9 mouse cellular contexts compared by ENCODE assay signal in genomic region chr13:80940421-80940820, GRCm38 (mm10). TPM values are rescaled to one million over a fixed set of nuclear protein-coding genes. Genes with fewer than 3 reads are reported as not detected.
A peak's percentile ranks its signal among the peaks of the same experiment; 100 is the strongest.
DNase-seq lines count a peak whose midpoint lies in the region; ATAC-seq and TF ChIP-seq lines count a peak whose summit lies in the region.
"Had no signal": no experiment of that assay in that cellular context is flagged by ENCODE, and none has a peak within 500 bp of the region (broad histone marks: within the 10 kb centered on the region; RNA-seq: fewer than 3 reads in every experiment).

No protein-coding gene starts in this region.

- no peak for TF ChIP-seq POLR2A in testis, adult 2 months (IDR thresholded peaks at IDR 0.05; ENCODE audit: control insufficient read depth, low read depth, low read length)

- no peaks in the 10 kb centered on the region for H3K36me3 ChIP-seq in testis, adult 2 months (ENCODE audit: control insufficient read depth, insufficient read depth, low read length)
- no peaks in the 10 kb centered on the region for H3K36me3 ChIP-seq in intestine, embryonic 14.5 days (ENCODE audit: control insufficient read depth, insufficient read depth, low read length)
- H3K36me3 ChIP-seq in stomach, embryonic 16.5 days (ENCODE audit: control insufficient read depth, insufficient read depth, low read length), result no peaks in the 10 kb centered on the region
- H3K36me3 ChIP-seq: limb, embryonic 12.5 days; neural tube, embryonic 13.5 days had no signal

- H3K4me2 ChIP-seq in intestine, embryonic 14.5 days (ENCODE audit: low read length), result no peak overlapping the region
- no peak overlapping the region for H3K4me2 ChIP-seq in stomach, embryonic 16.5 days (ENCODE audit: low read depth, low read length)
- H3K4me2 ChIP-seq: limb, embryonic 12.5 days; neural tube, embryonic 13.5 days had no signal

- H3K4me1 ChIP-seq in testis, adult 2 months (ENCODE audit: control insufficient read depth, insufficient read depth, low read length), result no peaks in the 10 kb centered on the region; the same call in 1 of the 2 replicates
- H3K4me1 ChIP-seq in intestine, embryonic 14.5 days (replicated peaks; ENCODE audit: control insufficient read depth, insufficient read depth, low read length), result peaks cover 5% of the 10 kb centered on the region
- H3K4me1 ChIP-seq in stomach, embryonic 16.5 days (ENCODE audit: control insufficient read depth, insufficient read depth, low read length), result peaks cover 14% of the 10 kb centered on the region
- H3K4me1 ChIP-seq: limb, embryonic 12.5 days; neural tube, embryonic 13.5 days had no signal

- peak; percentile 32; the same call in 1 of the 2 replicates for ATAC-seq in intestine, embryonic 14.5 days (replicated peaks; ENCODE audit: low FRiP score, low TSS enrichment, low read depth)
- no peak for ATAC-seq in stomach, embryonic 16.5 days (ENCODE audit: insufficient read depth, low FRiP score)

- DNase-seq in testis, postnatal 10 days (ENCODE audit: low spot score), result no peak
- peak; percentile 41 for DNase-seq in fibroblast of lung, adult 2 months (ENCODE audit: low read depth)
- no peak for DNase-seq in intestine, embryonic 14.5 days (ENCODE audit: low spot score)
- no peak for DNase-seq in c-Kit-positive CD71-positive TER-119-positive erythroid progenitor cells, embryonic 14.5 days (ENCODE audit: low spot score)
- DNase-seq in retina, embryonic 14.5 days (ENCODE audit: low spot score), result no peak

- TF ChIP-seq CTCF in testis, adult 2 months (IDR thresholded peaks at IDR 0.05; ENCODE audit: control insufficient read depth, insufficient read depth, insufficient replicate concordance, low read depth, low read length), result no peak

- no peaks in the 10 kb centered on the region for H3K27me3 ChIP-seq in testis, adult 2 months (ENCODE audit: control insufficient read depth, insufficient read depth, low read length)
- no peaks in the 10 kb centered on the region for H3K27me3 ChIP-seq in intestine, embryonic 14.5 days (replicated peaks; ENCODE audit: control insufficient read depth, insufficient read depth, low read length)
- H3K27me3 ChIP-seq in stomach, embryonic 16.5 days (ENCODE audit: control insufficient read depth, insufficient read depth, low read length), result no peaks in the 10 kb centered on the region
- H3K27me3 ChIP-seq: limb, embryonic 12.5 days; neural tube, embryonic 13.5 days had no signal

- WGBS in intestine, embryonic 14.5 days, result 39% methylated on average over 5 of the region's 5 CpGs
- 62% methylated on average over 5 of the region's 5 CpGs for WGBS in stomach, embryonic 16.5 days

- no peak overlapping the region for H3K9ac ChIP-seq in intestine, embryonic 14.5 days (ENCODE audit: low read length)
- no peak overlapping the region for H3K9ac ChIP-seq in stomach, embryonic 16.5 days (ENCODE audit: low read length)
- H3K9ac ChIP-seq: limb, embryonic 12.5 days; neural tube, embryonic 13.5 days had no signal

- H3K9me3 ChIP-seq in intestine, embryonic 14.5 days (ENCODE audit: control insufficient read depth, low read length), result no peaks in the 10 kb centered on the region
- H3K9me3 ChIP-seq in stomach, embryonic 16.5 days (replicated peaks; ENCODE audit: control insufficient read depth, low read length), result no peaks in the 10 kb centered on the region
- H3K9me3 ChIP-seq: limb, embryonic 12.5 days; neural tube, embryonic 13.5 days had no signal

- peak overlapping the region; percentile 10 for H3K27ac ChIP-seq in testis, adult 2 months (ENCODE audit: control insufficient read depth, insufficient read depth, low read depth, low read length)
- H3K27ac ChIP-seq in intestine, embryonic 14.5 days (ENCODE audit: low read depth), result peak overlapping the region; percentile 62; the same call in 1 of the 2 replicates
- peak overlapping the region; percentile 68 for H3K27ac ChIP-seq in stomach, embryonic 16.5 days (ENCODE audit: low read length)
- H3K27ac ChIP-seq: limb, embryonic 12.5 days; neural tube, embryonic 13.5 days had no signal

- no peak overlapping the region for H3K4me3 ChIP-seq in testis, adult 2 months (ENCODE audit: control insufficient read depth, low read depth, low read length)
- no peak overlapping the region for H3K4me3 ChIP-seq in intestine, embryonic 14.5 days (ENCODE audit: low read depth, low read length)
- no peak overlapping the region for H3K4me3 ChIP-seq in stomach, embryonic 16.5 days (replicated peaks; ENCODE audit: low read length)
- H3K4me3 ChIP-seq: limb, embryonic 12.5 days; neural tube, embryonic 13.5 days had no signal

RNA-seq across cellular contexts. Expression of gene Arrdc3, which starts 57.2 kb away (rescaled TPM):
- 69.6 and 76.3 TPM in 2 replicates for polyA plus RNA-seq in testis, adult 2 months (2012; rRNA removed)
- polyA plus RNA-seq in intestine, embryonic 14.5 days (2014; fragmentation: Nextera tagmentation; extraction: Ambion mirVana), result 59.5 and 71.0 TPM in 2 replicates
- polyA plus RNA-seq in stomach, embryonic 16.5 days (2015; fragmentation: Nextera tagmentation; extraction: Ambion mirVana), result 54.3 and 54.8 TPM in 2 replicates

Comparison
In these comparisons a context has a peak if more than half of its experiments do, and no peak if none do; other contexts are left out.
1. H3K27ac ChIP-seq: peak in every context shown above with its lines; median percentile 68 in stomach, embryonic 16.5 days; 62 in intestine, embryonic 14.5 days; 10 in testis, adult 2 months.